Mouse (Mus musculus): ENCODE data around the gene Hmox1. TPM values are rescaled to one million over a fixed set of nuclear protein-coding genes. Genes with fewer than 3 reads are reported as not detected.

Gene Hmox1
- polyA plus RNA-seq, 2 experiments = 61.7 to 91.8 TPM

GRCm38 (mm10) chr8:75135756-75136155 lies 42.3 kb downstream of the Hmox1 start:
- Histone ChIP-seq H3K4me2 (ENCODE audit: low read depth) (no peak overlapping the region), H3K9ac (replicated peaks) (no peak overlapping the region), H3K36me3 (replicated peaks; ENCODE audit: control insufficient read depth, insufficient read depth, low read depth) (peaks cover 5% of the 10 kb centered on the region), H3K27me3 (ENCODE audit: control insufficient read depth, insufficient read depth, low read length) (no peaks in the 10 kb centered on the region), H3K27ac (no peak overlapping the region), H3K4me3 (ENCODE audit: insufficient read depth in 1 of 2, low read depth in 2 of 2, low read length in 2 of 2) (no peak overlapping the region), H3K9me3 (ENCODE audit: control insufficient read depth, low read length) (no peaks in the 10 kb centered on the region), H3K4me1 (replicated peaks; ENCODE audit: control insufficient read depth in 2 of 2, insufficient read depth in 2 of 2, low read length in 1 of 2) (peaks cover 9 to 16% of the 10 kb centered on the region in 2 experiments)
- TF ChIP-seq CTCF (IDR thresholded peaks at IDR 0.05; ENCODE audit: low read depth) = no peak
- TF ChIP-seq EP300 (IDR thresholded peaks at IDR 0.05; ENCODE audit: low read depth) = no peak
- 4% methylated on average over 1 of the region's 1 CpGs for WGBS (ENCODE audit: insufficient replicate concordance)
- no peak for ATAC-seq (ENCODE audit: insufficient read depth)
- DNase-seq (ENCODE audit: low read depth in 3 of 3, low spot score in 3 of 3) = no peak

DNA sequence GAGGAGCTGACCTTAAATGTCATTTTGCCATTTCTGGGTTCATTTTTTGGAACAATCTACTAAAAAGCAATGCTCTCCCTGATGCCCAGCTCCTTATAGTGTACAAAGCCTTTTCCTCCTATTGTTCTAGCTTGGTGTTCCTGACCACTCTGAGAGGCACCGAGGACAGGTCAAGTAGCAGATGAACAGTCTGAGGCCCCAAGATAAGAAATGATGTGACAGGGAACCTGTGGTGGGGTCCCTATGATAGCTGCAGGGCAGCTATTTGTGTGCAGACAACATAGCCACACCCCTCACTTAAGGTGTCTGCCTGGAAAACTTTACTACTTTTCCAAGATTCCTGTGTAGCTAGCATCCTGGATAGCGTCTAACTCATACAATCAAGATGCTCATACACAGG lies 42.8 kb downstream of the Hmox1 start:
- H3K27ac ChIP-seq = no peak overlapping the region
- H3K36me3 ChIP-seq (replicated peaks; ENCODE audit: control insufficient read depth, insufficient read depth, low read depth) = peaks cover 5% of the 10 kb centered on the region
- TF ChIP-seq EP300 (IDR thresholded peaks at IDR 0.05; ENCODE audit: low read depth) = no peak
- TF ChIP-seq CTCF (IDR thresholded peaks at IDR 0.05; ENCODE audit: low read depth) = no peak
- H3K4me2 ChIP-seq (ENCODE audit: low read depth) = no peak overlapping the region
- DNase-seq (ENCODE audit: low read depth in 3 of 3, low spot score in 3 of 3) (no peak), ATAC-seq (ENCODE audit: insufficient read depth) (peak; percentile 32; the same call in 1 of the 2 replicates)
- H3K9ac ChIP-seq (replicated peaks) = no peak overlapping the region
- H3K27me3 ChIP-seq (ENCODE audit: control insufficient read depth, insufficient read depth, low read length) = no peaks in the 10 kb centered on the region
- peaks cover 9 to 16% of the 10 kb centered on the region in 2 experiments for H3K4me1 ChIP-seq (replicated peaks; ENCODE audit: control insufficient read depth in 2 of 2, insufficient read depth in 2 of 2, low read length in 1 of 2)
- 11% methylated on average over 2 of the region's 2 CpGs for WGBS (ENCODE audit: insufficient replicate concordance)
- no peak overlapping the region for H3K4me3 ChIP-seq (ENCODE audit: insufficient read depth in 1 of 2, low read depth in 2 of 2, low read length in 2 of 2)
- no peaks in the 10 kb centered on the region for H3K9me3 ChIP-seq (ENCODE audit: control insufficient read depth, low read length)

GRCm38 (mm10) chr8:75137536-75137935 lies 44.1 kb downstream of the Hmox1 start:
- Histone ChIP-seq H3K4me1 (replicated peaks; ENCODE audit: control insufficient read depth in 2 of 2, insufficient read depth in 2 of 2, low read length in 1 of 2) (peaks cover 9 to 16% of the 10 kb centered on the region in 2 experiments), H3K27ac (no peak overlapping the region), H3K27me3 (ENCODE audit: control insufficient read depth, insufficient read depth, low read length) (no peaks in the 10 kb centered on the region), H3K9me3 (ENCODE audit: control insufficient read depth, low read length) (no peaks in the 10 kb centered on the region), H3K36me3 (replicated peaks; ENCODE audit: control insufficient read depth, insufficient read depth, low read depth) (peaks cover 3% of the 10 kb centered on the region), H3K4me2 (ENCODE audit: low read depth) (no peak overlapping the region), H3K9ac (replicated peaks) (no peak overlapping the region), H3K4me3 (ENCODE audit: insufficient read depth in 1 of 2, low read depth in 2 of 2, low read length in 2 of 2) (no peak overlapping the region)
- TF ChIP-seq CTCF (IDR thresholded peaks at IDR 0.05; ENCODE audit: low read depth) (no peak), EP300 (IDR thresholded peaks at IDR 0.05; ENCODE audit: low read depth) (no peak)
- WGBS (ENCODE audit: insufficient replicate concordance) = 68% methylated on average over 3 of the region's 3 CpGs
- ATAC-seq (ENCODE audit: insufficient read depth) (no peak), DNase-seq (ENCODE audit: low read depth in 3 of 3, low spot score in 3 of 3) (no peak)

Other genes starting within 250 kb of the Hmox1 start
- 0.05 TPM in 1 of 2 replicates, not detected in the other for gene Isx, start 220.4 kb upstream of the Hmox1 start, polyA plus RNA-seq (2012; rRNA removed)
- gene Isx, start 220.4 kb upstream of the Hmox1 start, polyA plus RNA-seq (2014; fragmentation: Nextera tagmentation; extraction: Ambion mirVana) = not detected in 2 replicates
- 10.4 and 13.2 TPM in 2 replicates for gene Hmgxb4, start 100.3 kb upstream of the Hmox1 start, polyA plus RNA-seq (2012; rRNA removed)
- gene Hmgxb4, start 100.3 kb upstream of the Hmox1 start, polyA plus RNA-seq (2014; fragmentation: Nextera tagmentation; extraction: Ambion mirVana) = 10.3 and 14.5 TPM in 2 replicates
- 5.9 and 6.1 TPM in 2 replicates for gene Tom1, start 59.9 kb upstream of the Hmox1 start, polyA plus RNA-seq (2012; rRNA removed)
- gene Tom1, start 59.9 kb upstream of the Hmox1 start, polyA plus RNA-seq (2014; fragmentation: Nextera tagmentation; extraction: Ambion mirVana) = 9.2 and 9.6 TPM in 2 replicates
- gene Mcm5, start 15.9 kb downstream of the Hmox1 start, polyA plus RNA-seq (2012; rRNA removed) = 115 and 126 TPM in 2 replicates
- 145 and 158 TPM in 2 replicates for gene Mcm5, start 15.9 kb downstream of the Hmox1 start, polyA plus RNA-seq (2014; fragmentation: Nextera tagmentation; extraction: Ambion mirVana)
- 0.04 TPM in 1 of 2 replicates, not detected in the other for gene Rasd2, start 120.3 kb downstream of the Hmox1 start, polyA plus RNA-seq (2012; rRNA removed)
- not detected in 2 replicates for gene Rasd2, start 120.3 kb downstream of the Hmox1 start, polyA plus RNA-seq (2014; fragmentation: Nextera tagmentation; extraction: Ambion mirVana)

Measured in liver, embryonic 14.5 days (tissue).